Mouse (Mus musculus) retina, embryonic 14.5 days (tissue): ENCODE results near the gene Shank3.

Experiments used
- DNase-seq: peaks from one replicate; pipeline ENCODE4 v3.0.0-alpha.2; 2015; ENCODE audit warnings: low spot score

Gene Shank3

GRCm38 (mm10) chr15:89557179-89557995 is 58.0 kb downstream of the Shank3 start:
- DNase-seq: no peak

GRCm38 (mm10) chr15:89557996-89558390 is 58.6 kb downstream of the Shank3 start:
- DNase-seq: no peak

GRCm38 (mm10) chr15:89559202-89559731 is 59.8 kb downstream of the Shank3 start:
- DNase-seq: no peak

- DNase-seq: no peak
These were observed 68.7 kb downstream of the Shank3 start, which contains the start of gene Acr for GRCm38 (mm10) chr15:89568114-89568513. TSS of gene Acr (plus strand) at chr15:89568326.

- no peak for DNase-seq
These were observed 72.7 kb downstream of the Shank3 start for GRCm38 (mm10) chr15:89572147-89572546.

- no peak for DNase-seq
These were observed 83.1 kb downstream of the Shank3 start for GRCm38 (mm10) chr15:89582494-89582893.

GRCm38 (mm10) chr15:89585101-89585500 is 85.7 kb downstream of the Shank3 start:
- DNase-seq: peak; percentile 23

- no peak for DNase-seq
These were observed 86.2 kb downstream of the Shank3 start for GRCm38 (mm10) chr15:89585631-89586030.

GRCm38 (mm10) chr15:89589146-89589545 is 89.7 kb downstream of the Shank3 start:
- no peak for DNase-seq

GRCm38 (mm10) chr15:89591317-89591716 is 91.9 kb downstream of the Shank3 start:
- no peak for DNase-seq

GRCm38 (mm10) chr15:89591723-89592455 is 92.5 kb downstream of the Shank3 start, which contains the start of gene Rabl2:
TSS of gene Rabl2 (minus strand) at chr15:89591923.
- DNase-seq: peak; percentile 96

GRCm38 (mm10) chr15:89592548-89592947 is 93.1 kb downstream of the Shank3 start:
- no peak for DNase-seq

- DNase-seq: peak; percentile 23
These were observed 106.6 kb downstream of the Shank3 start for GRCm38 (mm10) chr15:89605822-89606570.

GRCm38 (mm10) chr15:89607480-89607879 is 108.1 kb downstream of the Shank3 start:
- DNase-seq: no peak

- no peak for DNase-seq
These were observed 108.5 kb downstream of the Shank3 start for GRCm38 (mm10) chr15:89607888-89608287.
